Mouse (Mus musculus): ENCODE data around the gene Cds2. TPM values are rescaled to one million over a fixed set of nuclear protein-coding genes. Genes with fewer than 3 reads are reported as not detected.
A peak's percentile ranks its signal among the peaks of the same experiment; 100 is the strongest.
"Not testable (repeated sequence)": the region's sequence is repeated elsewhere in the genome, so short reads cannot be mapped to it uniquely, and the experiment has no call there.

Gene Cds2
- total RNA-seq (2014; fragmentation: Nextera tagmentation) (15.0 and 15.6 TPM in 2 replicates), total RNA-seq (2017) (10.9 and 26.8 TPM in 2 replicates)

DNA sequence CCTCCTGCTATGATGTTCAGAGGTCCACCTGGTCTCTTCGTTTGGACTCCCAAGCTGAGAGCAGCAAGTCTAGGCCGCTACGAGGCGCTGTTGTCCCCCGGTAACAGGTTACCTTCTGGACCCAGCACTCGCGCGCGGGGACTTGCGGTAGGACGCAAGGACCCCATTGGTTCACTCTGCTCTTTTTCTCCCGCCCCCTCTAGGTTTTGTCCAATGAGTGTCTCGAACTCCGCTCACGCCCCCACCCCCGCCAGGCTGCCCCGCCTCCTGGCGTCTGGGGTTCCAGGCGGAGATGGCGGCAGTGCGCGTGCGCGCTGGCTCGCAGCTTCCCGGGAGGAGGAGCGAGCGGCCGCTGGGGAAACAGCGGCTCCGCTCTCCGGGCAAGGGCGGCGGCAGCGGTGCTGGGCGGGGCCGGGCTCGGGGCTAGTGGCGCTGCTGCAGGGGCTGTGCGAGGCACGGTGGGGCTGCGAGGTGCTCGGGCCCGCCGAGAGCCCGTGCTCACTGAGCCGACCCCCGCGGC is at the start of gene Cds2:
Gene Cds2, plus strand, starts transcription at position 270 of the 520 bp plus-strand sequence.
- ATAC-seq (replicated peaks; ENCODE audit: low FRiP score, low TSS enrichment, poor library complexity, severe bottlenecking) = peak; percentile 95

DNA sequence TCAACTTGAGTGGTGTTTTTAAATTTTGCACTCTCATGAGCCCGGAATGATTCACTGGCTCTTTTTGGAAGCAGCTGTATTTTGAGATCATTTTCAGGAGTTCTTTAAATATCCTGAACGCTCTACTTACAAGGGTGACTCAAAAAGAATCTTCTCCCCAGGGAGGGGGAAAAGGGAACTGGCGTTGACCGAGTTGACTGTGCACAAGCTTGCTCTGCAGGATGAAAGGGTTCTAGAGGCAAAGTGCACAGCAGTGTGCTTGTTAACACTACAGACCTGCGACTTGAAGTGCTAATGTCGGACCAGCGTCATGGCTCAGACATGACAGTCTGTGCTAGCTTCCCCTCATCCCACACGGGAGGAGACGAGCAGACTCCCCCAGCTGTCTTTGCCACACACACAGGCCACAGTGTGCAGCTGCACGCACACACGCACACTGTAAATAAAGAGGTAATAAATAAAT is 41.3 kb upstream of the Cds2 start:
- ATAC-seq (replicated peaks; ENCODE audit: low FRiP score, low TSS enrichment, poor library complexity, severe bottlenecking) = no peak

DNA sequence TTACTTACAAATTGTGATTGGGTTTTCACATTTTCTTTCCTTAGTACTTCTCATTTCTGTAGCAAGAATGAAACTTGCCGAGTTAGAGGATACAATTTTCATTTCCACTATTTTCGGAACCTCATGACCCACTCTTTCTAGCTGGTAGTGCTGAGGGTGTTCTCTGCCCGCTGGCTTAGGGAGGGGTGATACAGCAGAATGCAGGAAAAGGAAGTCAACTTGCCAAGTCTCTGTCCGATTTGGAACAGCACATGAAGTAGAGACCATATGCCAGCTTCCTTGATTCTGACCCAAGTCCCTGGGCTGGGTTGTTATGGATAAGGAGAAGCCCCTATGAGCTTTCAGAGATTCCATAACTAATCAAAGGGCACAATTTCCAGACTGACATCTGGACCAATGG is 38.6 kb upstream of the Cds2 start:
- no peak for ATAC-seq (replicated peaks; ENCODE audit: low FRiP score, low TSS enrichment, poor library complexity, severe bottlenecking)

DNA sequence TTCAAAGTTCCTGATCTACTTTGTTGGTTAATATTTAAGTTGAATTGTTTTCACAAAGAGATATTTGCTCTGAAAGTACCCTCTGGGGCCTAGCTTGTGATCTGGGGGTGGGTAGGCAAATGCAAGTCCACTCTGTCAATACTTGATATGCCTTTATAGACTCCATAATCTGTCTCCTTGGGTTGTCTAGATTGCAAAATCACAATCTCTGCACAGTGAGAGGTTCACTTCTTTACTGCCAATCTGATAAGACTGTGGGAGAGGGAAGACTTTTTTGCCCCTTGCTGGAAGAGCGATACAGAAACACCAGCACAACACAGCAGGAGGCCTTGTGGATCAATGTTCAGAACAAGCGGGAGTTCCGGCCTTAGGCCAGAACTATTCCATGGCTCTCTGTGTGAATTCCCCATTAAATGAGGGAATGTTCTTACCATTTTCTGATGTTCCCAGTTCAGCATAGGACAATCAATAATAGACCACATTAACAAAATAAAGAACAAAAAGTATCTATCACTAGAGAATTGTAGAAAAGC is 30.5 kb upstream of the Cds2 start:
- ATAC-seq (replicated peaks; ENCODE audit: low FRiP score, low TSS enrichment, poor library complexity, severe bottlenecking) = no peak

DNA sequence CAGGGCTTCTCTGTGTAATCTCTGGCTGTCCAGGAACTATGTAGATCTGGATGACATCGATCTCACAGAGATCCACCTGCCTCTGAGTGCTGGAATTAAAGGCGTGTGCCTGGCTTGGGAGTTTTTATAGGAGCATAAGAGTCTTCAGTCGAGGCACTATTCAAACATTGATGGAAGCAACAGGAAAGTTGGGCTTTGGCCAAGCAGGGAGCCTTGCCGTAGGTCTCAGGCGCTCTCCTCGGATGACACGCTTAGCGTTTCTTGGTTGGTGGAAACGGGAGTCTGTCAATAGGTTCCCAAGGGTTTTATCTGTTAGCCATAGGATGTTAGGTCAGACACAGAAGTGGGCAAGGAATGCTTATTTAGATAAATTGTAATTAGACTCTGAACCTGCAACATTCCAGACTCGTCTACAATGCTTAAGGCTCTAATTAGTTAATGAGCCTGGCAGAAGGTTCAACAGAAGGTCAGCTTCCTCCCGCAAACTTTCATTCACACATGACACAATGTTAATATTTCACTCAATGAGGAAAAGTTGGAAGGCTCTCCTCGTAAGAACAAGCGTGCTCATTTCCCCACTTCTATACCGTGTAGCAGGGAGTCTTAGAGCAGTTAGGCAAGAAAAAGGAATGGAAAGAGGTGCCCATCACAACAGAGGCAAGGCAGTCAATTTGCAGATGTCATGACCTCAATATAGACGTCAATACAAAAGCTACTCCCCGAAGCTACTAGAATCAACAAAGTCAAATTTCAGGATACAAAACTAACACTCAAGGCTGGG is 28.8 kb upstream of the Cds2 start:
- ATAC-seq (replicated peaks; ENCODE audit: low FRiP score, low TSS enrichment, poor library complexity, severe bottlenecking) = no peak

DNA sequence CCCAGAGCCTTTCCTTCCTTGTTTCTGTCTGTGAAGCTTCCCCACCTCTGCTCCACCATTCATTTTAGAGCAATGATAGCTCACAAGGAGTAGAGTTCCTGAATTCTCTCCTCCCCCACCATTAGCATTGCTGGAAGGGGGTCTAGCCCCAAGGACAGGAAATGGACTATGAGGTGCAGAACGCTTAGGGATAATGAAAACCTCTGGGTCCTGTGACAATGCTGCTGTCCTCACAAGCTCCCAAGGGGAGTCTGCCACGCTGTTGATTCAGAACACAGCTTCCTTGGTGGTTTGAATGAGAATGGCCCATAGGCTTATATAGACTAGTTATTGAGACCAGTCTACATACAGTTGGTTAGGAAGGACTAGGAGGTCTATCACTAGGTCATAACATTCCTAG is 27.7 kb upstream of the Cds2 start:
- ATAC-seq (replicated peaks; ENCODE audit: low FRiP score, low TSS enrichment, poor library complexity, severe bottlenecking) = no peak

DNA sequence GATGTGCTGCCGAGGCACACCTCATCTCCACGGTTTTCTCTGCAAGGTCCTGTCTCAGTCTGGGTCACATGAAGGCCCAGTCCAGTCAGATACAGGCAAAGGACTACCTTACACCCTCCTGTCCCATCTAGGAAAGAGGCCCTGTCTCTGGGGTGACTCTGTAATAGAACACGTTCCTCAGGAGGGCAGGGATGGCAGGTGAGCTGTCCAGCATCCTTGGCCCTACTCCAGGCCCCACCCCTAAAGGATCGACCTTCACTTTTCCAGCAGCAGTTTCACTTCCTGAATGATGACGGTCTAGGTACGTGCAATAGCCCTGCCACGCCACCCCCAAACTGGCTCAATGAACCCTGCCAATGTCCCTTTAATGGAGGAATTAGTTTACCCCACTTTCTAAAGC is 27.0 kb upstream of the Cds2 start:
- ATAC-seq (replicated peaks; ENCODE audit: low FRiP score, low TSS enrichment, poor library complexity, severe bottlenecking) = no peak

DNA sequence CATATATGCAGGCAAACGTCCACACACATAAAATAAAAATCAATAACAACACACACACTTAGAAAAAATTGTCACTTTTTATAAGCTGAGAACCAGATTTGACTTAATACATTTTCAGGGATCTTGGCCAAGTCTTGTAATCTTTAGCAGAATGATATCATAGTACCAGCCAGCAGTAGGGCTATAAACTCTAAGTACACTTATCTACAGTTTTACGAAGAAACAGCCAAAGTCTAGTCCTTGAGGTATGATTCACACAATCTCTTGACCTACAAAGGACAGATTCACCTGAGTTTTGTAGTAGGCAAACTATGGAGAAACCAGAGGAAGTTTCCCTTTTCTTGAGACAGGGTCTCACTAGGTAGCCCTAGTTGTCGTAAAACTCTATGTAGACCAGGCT is 23.5 kb upstream of the Cds2 start:
- ATAC-seq (replicated peaks; ENCODE audit: low FRiP score, low TSS enrichment, poor library complexity, severe bottlenecking) = not testable (repeated sequence)

DNA sequence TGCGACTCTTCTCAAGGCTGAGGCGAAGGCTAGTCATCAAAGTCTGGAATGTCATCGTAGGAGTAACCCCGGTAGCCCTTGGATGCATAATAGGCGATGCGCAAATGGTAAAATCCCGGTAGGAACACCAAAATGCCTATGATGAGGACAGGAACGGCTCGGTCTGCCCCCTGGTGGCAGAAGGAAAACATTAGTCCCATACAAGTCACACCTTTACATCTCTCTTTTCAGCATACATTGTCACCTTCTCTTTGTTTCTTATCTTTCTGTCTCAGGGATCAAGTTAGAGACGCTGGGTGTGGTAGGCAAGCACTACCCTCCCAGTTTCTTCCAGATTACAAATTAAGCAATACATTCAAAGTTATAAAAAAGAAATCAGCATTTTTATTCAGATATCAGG is 22.5 kb upstream of the Cds2 start:
- peak; percentile 83 for ATAC-seq (replicated peaks; ENCODE audit: low FRiP score, low TSS enrichment, poor library complexity, severe bottlenecking)

DNA sequence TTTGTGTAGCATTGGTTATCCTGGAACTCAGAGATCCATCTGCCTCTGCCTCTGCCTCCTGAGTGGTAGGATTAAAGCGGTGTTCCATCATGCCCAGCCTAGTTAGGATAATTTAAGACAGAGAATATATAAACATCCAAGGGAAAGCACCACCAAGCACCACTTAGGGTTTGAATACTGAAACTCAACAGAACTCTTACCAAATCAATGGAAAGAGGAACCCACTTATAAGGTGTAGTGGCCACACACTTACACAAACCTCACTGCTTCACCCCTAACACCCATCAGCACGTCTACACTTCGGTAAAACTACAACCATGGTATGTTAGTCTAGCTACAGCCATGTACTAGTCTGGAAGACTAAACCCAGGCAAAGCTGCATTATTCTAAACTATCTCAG is 19.6 kb upstream of the Cds2 start:
- no peak for ATAC-seq (replicated peaks; ENCODE audit: low FRiP score, low TSS enrichment, poor library complexity, severe bottlenecking)

DNA sequence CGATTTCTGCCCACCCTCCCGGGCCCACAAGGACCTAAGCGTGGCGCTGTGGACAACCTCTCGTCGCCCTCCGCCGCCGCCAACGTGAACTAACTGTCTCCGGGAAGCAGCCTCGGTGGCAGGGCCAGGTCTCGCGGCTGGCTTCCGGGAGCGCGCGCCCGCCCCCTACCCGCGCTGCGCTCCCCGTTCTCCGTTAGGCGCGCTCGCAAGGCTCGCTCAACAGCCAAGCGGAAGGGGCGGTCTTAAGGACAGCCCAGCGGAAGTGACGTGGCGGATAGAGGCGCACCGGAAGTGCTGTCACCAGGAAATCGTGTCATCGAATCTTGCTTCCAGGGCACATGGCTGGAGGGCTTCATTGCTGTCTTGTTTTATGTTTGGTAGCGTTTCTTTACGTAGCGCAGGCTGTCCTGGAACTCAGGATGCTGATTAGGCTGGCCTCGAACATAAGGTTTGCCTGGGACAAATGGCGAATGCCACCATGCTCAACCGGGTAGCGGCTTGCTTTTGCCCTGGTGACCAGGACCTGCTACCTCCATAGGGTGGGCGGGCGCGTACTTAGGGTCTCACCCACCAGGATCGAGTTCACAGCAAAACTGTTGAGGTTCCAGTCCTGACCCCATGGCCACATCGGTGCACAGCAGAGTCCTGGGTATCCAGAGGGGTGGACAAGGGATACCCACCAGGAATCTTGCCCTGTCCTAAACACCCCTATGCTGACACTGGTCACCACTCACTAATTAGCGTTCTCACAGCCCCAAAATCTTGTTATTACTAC is 15.2 kb upstream of the Cds2 start, which contains the start of gene Tmem230:
Gene Tmem230, minus strand, starts transcription at position 269 of the 775 bp plus-strand sequence.
- ATAC-seq (replicated peaks; ENCODE audit: low FRiP score, low TSS enrichment, poor library complexity, severe bottlenecking) = peak; percentile 84

DNA sequence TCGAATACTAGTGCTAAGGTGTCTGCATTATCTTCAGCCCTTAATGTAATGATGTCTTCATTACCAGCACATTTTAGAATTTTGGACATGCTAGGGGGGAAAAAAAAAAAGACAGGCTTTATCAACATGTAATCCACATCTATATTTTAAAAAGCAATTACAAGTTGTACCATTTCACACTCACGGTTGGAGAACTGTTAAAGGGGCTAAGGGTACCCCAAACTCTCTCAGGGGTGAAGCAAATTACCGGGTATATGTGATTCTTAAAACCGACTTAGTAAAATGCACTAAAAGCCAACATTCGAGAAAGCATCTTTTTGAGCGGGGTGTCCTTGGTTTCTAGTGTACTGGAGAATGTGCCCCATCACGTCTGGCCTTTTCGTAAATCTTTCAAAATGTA is 11.0 kb upstream of the Cds2 start:
- ATAC-seq (replicated peaks; ENCODE audit: low FRiP score, low TSS enrichment, poor library complexity, severe bottlenecking) = no peak

DNA sequence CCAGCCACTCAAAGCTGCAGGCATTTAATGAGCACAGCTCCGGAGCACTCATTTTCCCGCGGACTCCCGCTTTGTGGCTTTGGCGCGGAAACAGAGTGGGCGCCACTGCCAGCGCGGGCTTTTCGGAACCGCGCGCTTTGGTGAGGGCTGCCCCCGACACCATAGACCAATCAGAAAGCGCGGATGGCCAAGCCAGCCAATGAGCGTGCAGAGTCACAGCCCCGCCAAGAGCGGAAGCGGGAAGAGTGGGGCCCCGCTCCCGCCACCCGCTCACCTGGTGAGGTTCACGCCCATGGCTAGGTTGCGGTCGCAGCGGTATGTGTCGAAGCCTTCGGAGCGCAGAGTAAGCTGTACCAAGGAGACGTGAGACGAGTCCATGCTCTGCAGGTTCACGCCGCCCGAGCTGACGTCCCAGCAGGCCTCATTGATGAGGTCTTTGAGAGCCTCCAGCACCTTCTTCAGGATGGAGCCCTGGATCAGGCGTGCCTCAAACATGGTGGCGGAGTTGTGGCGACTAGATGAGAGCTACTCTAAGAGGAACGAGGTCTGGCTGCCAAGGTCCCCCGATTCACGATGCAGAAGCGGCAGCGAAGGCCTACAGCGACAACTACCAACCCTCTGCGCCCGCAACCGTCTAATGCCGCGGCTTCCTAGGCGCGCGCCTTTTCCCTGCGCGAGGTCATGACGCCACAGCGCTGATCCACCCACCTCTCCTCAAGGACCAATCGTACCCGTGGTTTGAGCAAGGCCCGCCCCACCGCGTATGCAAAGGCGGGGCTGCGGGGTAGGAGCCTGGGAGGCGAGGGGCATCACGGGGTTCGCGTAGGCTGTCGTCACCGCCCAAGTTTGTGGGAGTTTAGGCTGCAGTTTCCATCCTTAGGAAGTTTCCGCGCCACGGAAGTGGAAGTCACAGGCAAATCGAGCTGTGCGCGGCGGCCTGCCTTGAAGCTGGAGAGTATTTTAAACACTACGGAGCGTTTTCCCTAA is 10.1 kb upstream of the Cds2 start, which contains the start of gene Pcna:
Gene Pcna, minus strand, starts transcription at position 773 of the 987 bp plus-strand sequence.
- ATAC-seq (replicated peaks; ENCODE audit: low FRiP score, low TSS enrichment, poor library complexity, severe bottlenecking) = peak; percentile 95

DNA sequence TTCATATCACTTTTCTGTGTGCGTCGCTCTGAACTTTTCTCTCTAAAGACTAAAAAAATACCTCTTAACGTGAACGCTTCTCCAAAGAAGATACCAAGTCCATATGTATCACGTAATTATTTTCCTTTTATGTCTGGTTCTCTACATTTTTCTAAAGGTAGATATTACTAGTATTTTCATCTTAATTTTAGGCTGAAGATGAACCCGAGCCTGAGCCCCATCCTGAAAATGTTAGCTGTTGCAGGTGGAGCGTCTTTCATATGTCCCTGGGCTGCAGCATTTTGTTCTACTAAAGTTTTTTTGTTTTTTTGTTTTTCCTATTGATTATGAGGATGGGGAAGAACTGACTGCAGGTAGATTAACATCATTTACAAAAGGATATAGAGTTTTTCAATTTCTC is 9.3 kb upstream of the Cds2 start:
- ATAC-seq (replicated peaks; ENCODE audit: low FRiP score, low TSS enrichment, poor library complexity, severe bottlenecking) = no peak

DNA sequence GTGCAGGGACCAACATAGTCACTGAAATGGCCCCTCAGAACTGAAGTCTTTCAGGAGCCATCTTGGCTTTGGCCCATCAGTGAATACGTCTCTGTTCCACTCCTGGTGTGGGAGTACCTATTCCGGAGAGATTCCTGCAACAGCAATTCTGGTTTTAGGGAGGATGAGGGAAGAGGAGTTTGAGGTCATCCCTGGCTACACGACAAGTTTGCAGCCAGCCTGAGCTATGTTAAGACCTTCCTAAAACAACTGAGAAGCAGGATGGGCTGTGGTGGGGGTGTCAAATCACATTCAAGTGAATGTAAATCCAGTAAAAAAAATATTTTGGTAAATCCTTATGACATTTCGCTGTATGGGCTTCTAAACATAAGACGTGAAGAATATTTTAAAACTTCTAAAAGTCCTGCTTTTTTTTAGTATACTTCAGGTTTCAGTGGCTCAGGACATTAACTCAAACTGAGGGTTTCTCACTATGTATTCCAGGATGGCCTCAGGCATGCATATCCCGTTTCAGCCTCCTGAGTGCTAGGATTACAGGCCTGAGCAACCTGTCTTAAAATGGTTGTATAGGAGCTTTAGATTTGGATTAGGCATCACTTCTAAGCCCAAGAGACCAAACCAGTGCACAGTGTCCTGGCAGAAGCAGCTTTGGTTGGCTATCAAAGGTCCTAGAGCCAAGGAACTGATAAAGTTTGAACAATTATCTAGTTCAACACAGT is 5.4 kb upstream of the Cds2 start:
- ATAC-seq (replicated peaks; ENCODE audit: low FRiP score, low TSS enrichment, poor library complexity, severe bottlenecking) = no peak

DNA sequence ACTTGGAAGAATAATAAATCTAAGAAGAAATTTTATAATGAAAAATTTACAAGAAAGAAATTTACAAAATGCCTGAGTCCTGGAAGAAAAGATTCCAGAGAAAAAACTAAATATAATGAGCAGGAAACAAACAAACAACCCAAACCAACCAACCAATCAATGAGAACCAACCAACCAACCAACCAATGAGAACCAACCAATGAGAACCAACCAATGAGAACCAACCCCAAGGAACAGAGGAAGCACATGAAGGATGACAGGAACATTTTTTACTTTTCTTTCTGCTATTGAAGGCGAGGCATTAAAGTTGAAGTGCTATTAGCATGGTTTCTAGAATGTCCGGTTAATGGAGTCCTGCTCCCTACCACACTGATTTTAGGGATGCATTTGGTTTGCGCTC is 2.3 kb upstream of the Cds2 start:
- no peak for ATAC-seq (replicated peaks; ENCODE audit: low FRiP score, low TSS enrichment, poor library complexity, severe bottlenecking)

DNA sequence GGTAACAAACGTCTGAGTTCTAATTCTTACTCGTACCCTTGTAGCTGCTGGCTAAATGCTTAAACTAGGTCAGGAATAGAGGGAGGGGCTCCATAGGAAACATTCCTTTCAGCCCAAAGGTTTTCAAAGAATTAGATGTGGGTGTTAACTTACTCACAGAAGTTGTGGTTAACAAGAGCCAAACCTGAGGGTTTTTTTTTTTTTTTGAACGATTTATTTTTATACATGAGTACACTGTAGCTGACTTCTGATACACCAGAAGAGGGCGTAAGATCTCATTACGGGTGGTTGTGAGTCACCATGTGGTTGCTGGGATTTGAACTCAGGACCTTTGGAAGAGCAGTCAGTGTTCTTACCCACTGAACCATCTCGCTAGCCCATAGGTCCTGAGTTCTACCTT is 773 bp upstream of the Cds2 start:
- ATAC-seq (replicated peaks; ENCODE audit: low FRiP score, low TSS enrichment, poor library complexity, severe bottlenecking) = no peak
